Mouse (Mus musculus): Measurements from ENCODE around the gene Gm7980.
"Not testable (repeated sequence)": the region's sequence is repeated elsewhere in the genome, so short reads cannot be mapped to it uniquely, and the experiment has no call there.

The Gm7980 gene

GRCm38 (mm10) chr14:41907190-41907589 is at the start of gene Gm7980:
Gene Gm7980, minus strand, starts transcription at chr14:41907290.
- not testable (repeated sequence) for DNase-seq (ENCODE audit: low read depth, low spot score)

- DNase-seq (ENCODE audit: low read depth, low spot score): not testable (repeated sequence)
These were observed 36.6 kb upstream of the Gm7980 start, which contains the start of gene 1700024B05Rik for GRCm38 (mm10) chr14:41943695-41944094. Gene 1700024B05Rik, plus strand, starts transcription at chr14:41943995.

DNA sequence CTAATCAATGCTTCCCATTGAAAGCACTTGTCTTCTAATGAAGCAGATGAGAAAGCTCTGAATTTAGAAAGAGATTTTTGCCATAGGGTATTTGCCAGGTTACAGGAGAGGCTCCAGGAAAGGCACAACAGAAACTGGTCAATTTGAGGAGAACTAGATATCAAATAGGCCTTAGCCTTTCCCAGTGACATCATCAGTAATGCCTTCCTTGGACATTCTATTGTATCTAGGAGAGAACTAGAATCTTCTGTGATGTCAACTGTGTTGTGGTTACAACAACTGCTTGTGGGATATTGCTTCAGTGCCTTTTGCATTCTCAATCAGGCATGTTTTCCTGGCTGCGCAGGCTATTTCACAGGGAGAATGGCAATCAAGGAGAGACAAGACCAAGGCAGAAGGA is 17.6 kb upstream of the Gm7980 start, which contains the start of gene 1700049E17Rik1:
Gene 1700049E17Rik1, plus strand, starts transcription at position 301 of the 400 bp plus-strand sequence.
- not testable (repeated sequence) for DNase-seq (ENCODE audit: low read depth, low spot score)
